Mouse (Mus musculus) CH12.LX (cell line): ENCODE measurements at regions not wholly inside any gene's neighbourhood (a gene's known extent, or its start where the extent isn't known, plus 50 kb on each side); places are given as distances from the start of the nearest gene placed in this dataset.

Source experiments
- DNase-seq: peaks from one replicate; pipeline ENCODE4 v3.0.0-alpha.2; 2013; ENCODE audit errors: extremely low read depth
- H3K27ac ChIP-seq: 2 replicates; pipeline ENCODE4 v1.5.1; 2012; ENCODE audit warnings: low read depth, mild to moderate bottlenecking, control low read depth, moderate library complexity; ENCODE audit not compliant: insufficient read depth
- H3K27me3 ChIP-seq: replicated peaks from 2 replicates; pipeline ENCODE3; 2012; ENCODE audit warnings: inconsistent platforms
- H3K36me3 ChIP-seq, 2 experiments: replicated peaks in 1 of 2; 2 replicates each; pipeline versions ENCODE3 to v1.6.1; 2012; ENCODE audit warnings: inconsistent platforms in 1 of 2, low read length in 1 of 2, mild to moderate bottlenecking in 1 of 2, mixed read lengths in 1 of 2, moderate library complexity in 1 of 2; ENCODE audit not compliant: control insufficient read depth in 1 of 2, insufficient read depth in 1 of 2
- H3K4me1 ChIP-seq, 2 experiments: 2 replicates each; pipeline ENCODE4 v1.6.1; 2012; ENCODE audit warnings: inconsistent platforms in 1 of 2, moderate library complexity in 1 of 2; ENCODE audit not compliant: insufficient read depth in 2 of 2, control insufficient read depth in 1 of 2
- H3K4me2 ChIP-seq: 2 replicates; pipeline ENCODE4 v1.6.1; 2012; ENCODE audit warnings: low read depth, mild to moderate bottlenecking, control low read depth; ENCODE audit not compliant: poor library complexity, insufficient read depth, severe bottlenecking
- H3K4me3 ChIP-seq, 3 experiments: fragments of 150-350 bp in 1 of 3; sonication (generic) in 1 of 3; replicated peaks in 1 of 3; 2 replicates each; pipeline versions ENCODE3 to v1.5.1; 2011 to 2012; ENCODE audit warnings: low read depth in 2 of 3, low read length in 2 of 3, mild to moderate bottlenecking in 2 of 3, moderate library complexity in 2 of 3, control low read depth in 1 of 3, improper control_type of control experiment in 1 of 3, inconsistent platforms in 1 of 3, mixed read lengths in 1 of 3; ENCODE audit not compliant: poor library complexity in 1 of 3
- H3K79me2 ChIP-seq: replicated peaks from 2 replicates; pipeline ENCODE4 v1.6.1; 2012; ENCODE audit warnings: mild to moderate bottlenecking, moderate library complexity; ENCODE audit not compliant: control insufficient read depth, poor library complexity, insufficient read depth, severe bottlenecking; ENCODE audit errors: extremely low read depth
- H3K9ac ChIP-seq: 2 replicates; pipeline ENCODE4 v1.6.1; 2012; ENCODE audit warnings: low read depth, mild to moderate bottlenecking, control low read depth, moderate library complexity; ENCODE audit not compliant: insufficient read depth
- H3K9me3 ChIP-seq: replicated peaks from 2 replicates; pipeline ENCODE3; 2012; ENCODE audit warnings: low read length, inconsistent platforms, mixed read lengths
- BHLHE40 ChIP-seq: IDR thresholded peaks from 2 replicates; pipeline ENCODE4 v1.6.1; 2011; ENCODE audit warnings: mild to moderate bottlenecking, low read depth, low read length, improper control_type of control experiment
- CHD1 ChIP-seq: IDR thresholded peaks from 2 replicates; pipeline ENCODE4 v1.6.1; 2012; ENCODE audit warnings: low read depth, low read length, improper control_type of control experiment, inconsistent platforms
- CTCF ChIP-seq, 2 experiments: IDR thresholded peaks in 1 of 2; conservative IDR thresholded peaks in 1 of 2; 2 replicates each; pipeline ENCODE4 v1.5.1; 2011 to 2012; ENCODE audit warnings: low read depth in 2 of 2, low read length in 2 of 2, improper control_type of control experiment in 1 of 2, inconsistent platforms in 1 of 2, mild to moderate bottlenecking in 1 of 2, moderate library complexity in 1 of 2
- ELF1 ChIP-seq: IDR thresholded peaks from 2 replicates; pipeline ENCODE4 v1.6.1; 2014; ENCODE audit warnings: low read depth, mild to moderate bottlenecking, inconsistent platforms, low read length, improper control_type of control experiment
- EP300 ChIP-seq: IDR thresholded peaks from 2 replicates; pipeline ENCODE4 v1.6.1; 2011; ENCODE audit warnings: low read length, improper control_type of control experiment
- ETS1 ChIP-seq: conservative IDR thresholded peaks from 2 replicates; pipeline ENCODE4 v1.6.1; 2012; ENCODE audit warnings: low read depth, mild to moderate bottlenecking, inconsistent platforms, low read length, improper control_type of control experiment, moderate library complexity
- IRF4 ChIP-seq: IDR thresholded peaks from 2 replicates; pipeline ENCODE4 v1.6.1; 2014; ENCODE audit warnings: low read depth, mild to moderate bottlenecking, inconsistent platforms, low read length, improper control_type of control experiment
- JUND ChIP-seq: conservative IDR thresholded peaks from 2 replicates; pipeline ENCODE4 v1.6.1; 2011; ENCODE audit warnings: low read depth, low read length, improper control_type of control experiment
- MAFK ChIP-seq: IDR thresholded peaks from 2 replicates; pipeline ENCODE4 v1.6.1; 2011; ENCODE audit warnings: low read length, improper control_type of control experiment; ENCODE audit not compliant: insufficient replicate concordance
- MAX ChIP-seq: IDR thresholded peaks from 2 replicates; pipeline ENCODE4 v1.6.1; 2011; ENCODE audit warnings: low read length, improper control_type of control experiment
- MEF2A ChIP-seq: IDR thresholded peaks from 2 replicates; pipeline ENCODE4 v1.6.1; 2014; ENCODE audit warnings: low read depth, mild to moderate bottlenecking, inconsistent platforms, low read length, improper control_type of control experiment, borderline replicate concordance
- MYC ChIP-seq: IDR thresholded peaks from 2 replicates; pipeline ENCODE4 v1.6.1; 2011; ENCODE audit warnings: low read depth, mild to moderate bottlenecking, improper control_type of control experiment, low read length
- NELFE ChIP-seq: IDR thresholded peaks from 2 replicates; pipeline ENCODE4 v1.6.1; 2011; ENCODE audit warnings: low read depth, low read length, improper control_type of control experiment
- NRF1 ChIP-seq: IDR thresholded peaks from 2 replicates; pipeline ENCODE4 v1.6.1; 2014; ENCODE audit warnings: low read depth, mild to moderate bottlenecking, inconsistent platforms, low read length, improper control_type of control experiment, moderate library complexity
- PAX5 ChIP-seq: IDR thresholded peaks from 2 replicates; pipeline ENCODE4 v1.6.1; 2012; ENCODE audit warnings: low read length, inconsistent platforms, mixed read lengths
- POLR2AphosphoS2 ChIP-seq: IDR thresholded peaks from 2 replicates; pipeline ENCODE4 v1.6.1; 2011; ENCODE audit warnings: low read depth, low read length, improper control_type of control experiment
- TBP ChIP-seq: conservative IDR thresholded peaks from 2 replicates; pipeline ENCODE4 v1.6.1; 2011; ENCODE audit warnings: low read depth, low read length, improper control_type of control experiment
- USF1 ChIP-seq: IDR thresholded peaks from 2 replicates; pipeline ENCODE4 v1.6.1; 2014; ENCODE audit warnings: low read depth, mild to moderate bottlenecking, inconsistent platforms, low read length, improper control_type of control experiment
- USF2 ChIP-seq: conservative IDR thresholded peaks from 2 replicates; pipeline ENCODE4 v1.6.1; 2011; ENCODE audit warnings: low read depth, low read length, improper control_type of control experiment
- ZC3H11A ChIP-seq: IDR thresholded peaks from 2 replicates; pipeline ENCODE4 v1.6.1; 2012; ENCODE audit warnings: low read depth, mild to moderate bottlenecking, inconsistent platforms, low read length, improper control_type of control experiment
- ZMIZ1 ChIP-seq: IDR thresholded peaks from 2 replicates; pipeline ENCODE4 v1.6.1; 2012; ENCODE audit warnings: low read depth, mild to moderate bottlenecking, inconsistent platforms, low read length, improper control_type of control experiment
- ZNF384 ChIP-seq: IDR thresholded peaks from 2 replicates; pipeline ENCODE4 v1.6.1; 2012; ENCODE audit warnings: low read depth, low read length, improper control_type of control experiment, inconsistent platforms
- dilution Hi-C: fragments of 300-500 bp; cut with MboI; formaldehyde crosslinking; loops from 2 replicates; pipeline ENCODE4 v1.14.3; 2020; ENCODE audit warnings: low sequenced_read_pairs; ENCODE audit not compliant: extremely low pct_unique_long_range_greater_than_20kb, extremely low pct_ligation_motif_present
- in situ Hi-C: fragments of 300-500 bp; cut with MboI; formaldehyde crosslinking; loops from 3 replicates; pipeline ENCODE4 v1.14.3; 2019; ENCODE audit warnings: low sequenced_read_pairs, low pct_ligation_motif_present, low pct_unique_long_range_greater_than_20kb, mixed read lengths

- Histone ChIP-seq H3K9ac (no peak overlapping the region), H3K9me3 (no peaks in the 10 kb centered on the region), H3K27me3 (no peaks in the 10 kb centered on the region), H3K79me2 (no peaks in the 10 kb centered on the region), H3K4me1 (peaks cover 0 to 10% of the 10 kb centered on the region in 2 experiments; a peak in 3 of 4 replicates), H3K4me2 (no peak overlapping the region), H3K36me3 (no peaks in the 10 kb centered on the region), H3K27ac (no peak overlapping the region), H3K4me3 (no peak overlapping the region)
- no peak for DNase-seq
- dilution Hi-C loops = no loop called here
- no peak for TF ChIP-seq EP300
- TF ChIP-seq ETS1 = no peak
- TF ChIP-seq USF1 = no peak
- TF ChIP-seq MAFK = no peak
- no peak for TF ChIP-seq MAX
- no peak for TF ChIP-seq MYC
- TF ChIP-seq ELF1 = no peak
- no peak for TF ChIP-seq ZC3H11A
- no peak for TF ChIP-seq MEF2A
- no peak for TF ChIP-seq PAX5
- no peak for TF ChIP-seq ZNF384
- in situ Hi-C loops = no loop called here
Observed at GRCm38 (mm10) chr14:25208221-25209056, 250.5 kb upstream of the Zmiz1 start.

GRCm38 (mm10) chr14:25213056-25213455, 245.9 kb upstream of the Zmiz1 start:
- Histone ChIP-seq H3K9ac (no peak overlapping the region), H3K4me3 (no peak overlapping the region), H3K9me3 (no peaks in the 10 kb centered on the region), H3K36me3 (no peaks in the 10 kb centered on the region), H3K27ac (no peak overlapping the region), H3K27me3 (no peaks in the 10 kb centered on the region), H3K79me2 (no peaks in the 10 kb centered on the region), H3K4me1 (no peaks in the 10 kb centered on the region; a peak in 2 of 4 replicates), H3K4me2 (no peak overlapping the region)
- in situ Hi-C loops (no loop called here), dilution Hi-C loops (no loop called here)
- TF ChIP-seq TBP = no peak
- DNase-seq = no peak

- no peaks in the 10 kb centered on the region for H3K9me3 ChIP-seq
- H3K4me1 ChIP-seq = 0 out of 4 replicates have a peak, but pooled peaks cover 0 to 2% of the 10 kb centered on the region in 2 experiments
- H3K27me3 ChIP-seq = no peaks in the 10 kb centered on the region
- no peak overlapping the region for H3K27ac ChIP-seq
- H3K79me2 ChIP-seq = no peaks in the 10 kb centered on the region
- dilution Hi-C loops (no loop called here), in situ Hi-C loops (no loop called here)
- no peak overlapping the region for H3K4me3 ChIP-seq
- H3K4me2 ChIP-seq = no peak overlapping the region
- DNase-seq = no peak
- H3K36me3 ChIP-seq = no peaks in the 10 kb centered on the region
- no peak for TF ChIP-seq NRF1
- no peak for TF ChIP-seq CTCF (conservative IDR thresholded peaks at IDR 0.05 in 1 of 2, IDR thresholded peaks at IDR 0.05 in 1 of 2; ENCODE audit: low read depth in 2 of 2, low read length in 2 of 2)
- no peak for TF ChIP-seq ZMIZ1
- no peak for TF ChIP-seq USF1
- TF ChIP-seq JUND = no peak
- no peak for TF ChIP-seq EP300
- TF ChIP-seq MEF2A = no peak
- TF ChIP-seq POLR2AphosphoS2 = no peak
- no peak for TF ChIP-seq MYC
- no peak for TF ChIP-seq IRF4
- no peak for TF ChIP-seq NELFE
- no peak for TF ChIP-seq ZNF384
- no peak for TF ChIP-seq CHD1
- no peak for TF ChIP-seq ETS1
- no peak for TF ChIP-seq ELF1
- no peak for TF ChIP-seq TBP
- no peak for TF ChIP-seq BHLHE40
- no peak for TF ChIP-seq USF2
- no peak for TF ChIP-seq PAX5
- TF ChIP-seq, all 38 proteins: peak for 0
- no peak overlapping the region for H3K9ac ChIP-seq
Observed at GRCm38 (mm10) chr14:25223091-25223490, 235.9 kb upstream of the Zmiz1 start.
